In genomic region chr6:54691368-54692116, GRCm38 (mm10) we compare ENCODE assay signal across 26 mouse cellular contexts. TPM values are rescaled to one million over a fixed set of nuclear protein-coding genes. Genes with fewer than 3 reads are reported as not detected.
DNase-seq lines count a peak whose midpoint lies in the region; ATAC-seq lines count a peak whose summit lies in the region.
"Had no signal": no experiment of that assay in that cellular context is flagged by ENCODE, and none has a peak within 500 bp of the region (broad histone marks: within the 10 kb centered on the region; RNA-seq: fewer than 3 reads in every experiment).

No protein-coding gene starts in this region.

- no peak for ATAC-seq in kidney, embryonic 15.5 days (replicated peaks; ENCODE audit: low FRiP score)
- ATAC-seq in midbrain, embryonic 11.5 days (ENCODE audit: low FRiP score): no peak
- ATAC-seq: CD4-positive, CD25-positive, alpha-beta regulatory T cell, adult 4 months; forebrain, embryonic 14.5 days; forebrain, postnatal 0 days; hindbrain, embryonic 16.5 days had no signal

- peak; percentile 47 for DNase-seq in heart, embryonic 10.5 days (ENCODE audit: low spot score)
- DNase-seq in heart, adult 8-10 months (ENCODE audit: low spot score): no peak
- peak; percentile 25 to 59 for DNase-seq in kidney, postnatal 25 days
- peak; percentile 5 for DNase-seq in midbrain, embryonic 10.5 days (ENCODE audit: low spot score)
- DNase-seq in midbrain, embryonic 11.5 days (ENCODE audit: low spot score, missing footprints): no peak
- DNase-seq: adrenal gland, adult 2 months; adrenal gland, postnatal 36 days; cerebellum, adult 11 months; cerebellum, adult 2 months; cerebellum, adult 9-11 months; cerebellum, postnatal 25 days; forebrain, postnatal 0 days; gastrocnemius, adult 2 months; gastrocnemius, postnatal 14 days; heart, postnatal 10 days; heart, postnatal 36 days had no signal

- no peak overlapping the region for H3K4me2 ChIP-seq in kidney, embryonic 15.5 days
- H3K4me2 ChIP-seq in midbrain, embryonic 11.5 days: no peak overlapping the region
- H3K4me2 ChIP-seq: embryonic facial prominence, embryonic 12.5 days; embryonic facial prominence, embryonic 15.5 days; heart, embryonic 12.5 days; heart, embryonic 15.5 days; hindbrain, embryonic 13.5 days had no signal

- no peak overlapping the region for H3K9ac ChIP-seq in kidney, embryonic 15.5 days
- H3K9ac ChIP-seq in midbrain, embryonic 11.5 days (ENCODE audit: low read length): no peak overlapping the region
- H3K9ac ChIP-seq: embryonic facial prominence, embryonic 12.5 days; embryonic facial prominence, embryonic 15.5 days; forebrain, postnatal 0 days; heart, embryonic 12.5 days; heart, embryonic 15.5 days; hindbrain, embryonic 13.5 days had no signal

- H3K4me3 ChIP-seq in heart, embryonic 10.5 days: no peak overlapping the region
- no peak overlapping the region for H3K4me3 ChIP-seq in kidney, embryonic 15.5 days (replicated peaks)
- H3K4me3 ChIP-seq in midbrain, embryonic 10.5 days: no peak overlapping the region
- H3K4me3 ChIP-seq in midbrain, embryonic 11.5 days (ENCODE audit: low read depth, low read length): no peak overlapping the region
- H3K4me3 ChIP-seq: embryonic facial prominence, embryonic 12.5 days; embryonic facial prominence, embryonic 15.5 days; gastrocnemius, adult 2 months; heart, embryonic 12.5 days; heart, embryonic 15.5 days; hindbrain, embryonic 10.5 days; hindbrain, embryonic 13.5 days had no signal

- H3K9me3 ChIP-seq in heart, embryonic 10.5 days: no peaks in the 10 kb centered on the region
- H3K9me3 ChIP-seq in kidney, embryonic 15.5 days (replicated peaks): no peaks in the 10 kb centered on the region
- no peaks in the 10 kb centered on the region for H3K9me3 ChIP-seq in midbrain, embryonic 10.5 days (replicated peaks)
- no peaks in the 10 kb centered on the region for H3K9me3 ChIP-seq in midbrain, embryonic 11.5 days (ENCODE audit: control insufficient read depth, low read length)
- H3K9me3 ChIP-seq: embryonic facial prominence, embryonic 12.5 days; embryonic facial prominence, embryonic 15.5 days; heart, embryonic 12.5 days; heart, embryonic 15.5 days; hindbrain, embryonic 10.5 days; hindbrain, embryonic 13.5 days had no signal

- peaks cover 25% of the 10 kb centered on the region; the same call in 1 of the 2 replicates for H3K27me3 ChIP-seq in heart, embryonic 10.5 days (ENCODE audit: insufficient read depth, poor library complexity, severe bottlenecking)
- peaks cover 3% of the 10 kb centered on the region; the same call in 1 of the 2 replicates for H3K27me3 ChIP-seq in kidney, embryonic 15.5 days
- no peaks in the 10 kb centered on the region; the same call in 1 of the 2 replicates for H3K27me3 ChIP-seq in midbrain, embryonic 10.5 days (ENCODE audit: low read depth, poor library complexity, severe bottlenecking)
- no peaks in the 10 kb centered on the region; the same call in 1 of the 2 replicates for H3K27me3 ChIP-seq in midbrain, embryonic 11.5 days (ENCODE audit: control insufficient read depth, insufficient read depth, low read length)
- H3K27me3 ChIP-seq: embryonic facial prominence, embryonic 12.5 days; embryonic facial prominence, embryonic 15.5 days; heart, embryonic 15.5 days had no signal

- WGBS in heart, embryonic 10.5 days: 61% methylated on average over 14 of the region's 14 CpGs
- WGBS in kidney, embryonic 15.5 days: 74% methylated on average over 14 of the region's 14 CpGs
- WGBS in midbrain, embryonic 10.5 days: 77% methylated on average over 14 of the region's 14 CpGs
- 82% methylated on average over 14 of the region's 14 CpGs for WGBS in midbrain, embryonic 11.5 days

- no peak overlapping the region for H3K27ac ChIP-seq in heart, embryonic 10.5 days
- H3K27ac ChIP-seq in kidney, embryonic 15.5 days: no peak overlapping the region
- H3K27ac ChIP-seq in midbrain, embryonic 10.5 days (replicated peaks): no peak overlapping the region
- H3K27ac ChIP-seq in midbrain, embryonic 11.5 days (ENCODE audit: low read depth, low read length): no peak overlapping the region
- H3K27ac ChIP-seq: embryonic facial prominence, embryonic 12.5 days; embryonic facial prominence, embryonic 15.5 days; gastrocnemius, adult 2 months; heart, embryonic 15.5 days; hindbrain, embryonic 10.5 days; hindbrain, embryonic 13.5 days had no signal

- peaks cover 10% of the 10 kb centered on the region for H3K4me1 ChIP-seq in heart, embryonic 10.5 days
- 0 out of 2 replicates have a peak, but pooled peaks cover 2% of the 10 kb centered on the region for H3K4me1 ChIP-seq in kidney, embryonic 15.5 days
- H3K4me1 ChIP-seq in midbrain, embryonic 10.5 days: no peaks in the 10 kb centered on the region
- no peaks in the 10 kb centered on the region for H3K4me1 ChIP-seq in midbrain, embryonic 11.5 days (ENCODE audit: control insufficient read depth, insufficient read depth, low read length)
- H3K4me1 ChIP-seq: embryonic facial prominence, embryonic 12.5 days; embryonic facial prominence, embryonic 15.5 days; hindbrain, embryonic 10.5 days; hindbrain, embryonic 13.5 days had no signal

- no peaks in the 10 kb centered on the region for H3K36me3 ChIP-seq in heart, embryonic 10.5 days
- no peaks in the 10 kb centered on the region for H3K36me3 ChIP-seq in kidney, embryonic 15.5 days
- H3K36me3 ChIP-seq in midbrain, embryonic 10.5 days: peaks cover 5% of the 10 kb centered on the region; the same call in 1 of the 2 replicates
- H3K36me3 ChIP-seq in midbrain, embryonic 11.5 days (ENCODE audit: control insufficient read depth, insufficient read depth, low read length): no peaks in the 10 kb centered on the region
- H3K36me3 ChIP-seq: embryonic facial prominence, embryonic 12.5 days; embryonic facial prominence, embryonic 15.5 days; heart, embryonic 12.5 days; heart, embryonic 15.5 days; hindbrain, embryonic 10.5 days had no signal

RNA-seq across cellular contexts. Expression of gene Mturn, which starts 10.1 kb away (rescaled TPM):
- polyA plus RNA-seq in heart, embryonic 10.5 days (2016; fragmentation: Nextera tagmentation; extraction: Ambion mirVana): 3.4 and 3.9 TPM in 2 replicates
- total RNA-seq in heart, adult 8-10 months (2022): 10 to 100 TPM; 10.7 to 18.6 (median 13.4) TPM
- 6.0 and 6.9 TPM in 2 replicates for polyA plus RNA-seq in kidney, embryonic 15.5 days (2015; fragmentation: Nextera tagmentation; extraction: Ambion mirVana)
- polyA plus RNA-seq in midbrain, embryonic 10.5 days (2016; fragmentation: Nextera tagmentation; extraction: Ambion mirVana): 14.9 and 28.9 TPM in 2 replicates
- 40.0 and 40.3 TPM in 2 replicates for polyA plus RNA-seq in midbrain, embryonic 11.5 days (2014; fragmentation: Nextera tagmentation; extraction: Ambion mirVana)

Comparison
In these comparisons a context has a peak if more than half of its experiments do, and no peak if none do; other contexts are left out.
1. DNase-seq: peak in heart, embryonic 10.5 days (single experiment), kidney, postnatal 25 days (2 of 2) and midbrain, embryonic 10.5 days (single experiment); none in heart, adult 8-10 months (single experiment) and midbrain, embryonic 11.5 days (single experiment).